Mouse (Mus musculus): ENCODE data around the gene Tktl2. TPM values are rescaled to one million over a fixed set of nuclear protein-coding genes. Genes with fewer than 3 reads are reported as not detected.
A peak's percentile ranks its signal among the peaks of the same experiment; 100 is the strongest.

The Tktl2 gene
- polyA plus RNA-seq (2014; fragmentation: Nextera tagmentation; extraction: Ambion mirVana) = not detected in 2 replicates

DNA sequence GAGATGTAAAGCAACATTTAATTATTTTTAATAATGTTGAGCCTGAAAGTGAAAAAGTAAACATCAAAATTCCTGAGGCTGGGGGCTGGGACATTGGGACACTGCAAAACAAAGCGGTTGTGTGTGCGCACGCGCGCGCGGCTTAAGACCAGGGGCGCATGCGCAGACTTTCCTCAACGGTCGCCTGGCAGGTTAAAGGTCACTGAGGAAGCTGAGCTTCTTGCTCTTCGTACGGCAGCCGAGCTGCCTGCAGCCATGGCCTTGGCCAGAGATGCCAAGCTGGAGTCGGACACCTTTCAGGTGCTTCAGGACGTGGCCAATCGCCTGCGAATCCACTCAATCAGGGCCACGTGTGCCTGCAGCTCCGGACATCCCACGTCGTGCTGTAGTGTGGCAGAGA lies at the start of gene Tktl2:
TSS of gene Tktl2 (plus strand) at position 220 of the 400 bp plus-strand sequence.
- Histone ChIP-seq H3K27ac (ENCODE audit: low read length) (no peak within 1 kb of the TSS), H3K4me2 (replicated peaks; ENCODE audit: low read depth, low read length) (no peak within 1 kb of the TSS), H3K4me3 (ENCODE audit: low read depth, low read length) (no peak within 1 kb of the TSS), H3K9ac (replicated peaks; ENCODE audit: low read depth, low read length) (no peak within 1 kb of the TSS), H3K9me3 (ENCODE audit: control insufficient read depth, low read depth, low read length) (no peaks in the 10 kb centered on the region), H3K4me1 (ENCODE audit: control insufficient read depth, insufficient read depth, low read length) (no peaks in the 10 kb centered on the region), H3K36me3 (ENCODE audit: control insufficient read depth, insufficient read depth, low read length) (no peaks in the 10 kb centered on the region), H3K27me3 (ENCODE audit: control insufficient read depth, insufficient read depth, low read length) (no peaks in the 10 kb centered on the region)
- WGBS = 95% methylated on average over 22 of the region's 22 CpGs
- no peak for ATAC-seq (ENCODE audit: insufficient number of reproducible peaks, insufficient read depth, low FRiP score, low read depth)

DNA sequence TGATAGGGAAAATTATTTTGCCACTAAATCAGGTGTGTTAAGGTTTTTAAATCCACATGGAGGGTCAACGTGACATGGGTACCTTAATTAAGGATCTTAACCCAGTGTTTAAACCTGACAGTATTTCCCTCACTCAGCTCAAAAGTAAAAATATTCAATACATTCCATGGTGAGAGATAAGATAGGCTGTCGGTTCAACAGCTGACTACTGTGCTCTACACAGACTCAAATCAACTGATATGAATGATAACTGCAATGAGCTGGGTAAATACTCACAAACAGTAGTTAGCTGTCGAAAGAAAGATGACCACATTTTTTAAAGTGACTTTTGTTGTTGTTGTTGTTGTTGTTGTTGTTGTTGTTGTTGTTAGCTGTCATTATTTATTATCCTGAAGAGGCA lies 41.7 kb upstream of the Tktl2 start:
- H3K4me3 ChIP-seq (ENCODE audit: low read depth, low read length) = no peak overlapping the region
- no peak for ATAC-seq (ENCODE audit: insufficient number of reproducible peaks, insufficient read depth, low FRiP score, low read depth)
- WGBS = 73% methylated on average over 3 of the region's 3 CpGs
- no peak overlapping the region for H3K27ac ChIP-seq (ENCODE audit: low read length)
- no peaks in the 10 kb centered on the region for H3K36me3 ChIP-seq (ENCODE audit: control insufficient read depth, insufficient read depth, low read length)
- no peaks in the 10 kb centered on the region for H3K4me1 ChIP-seq (ENCODE audit: control insufficient read depth, insufficient read depth, low read length)
- H3K27me3 ChIP-seq (ENCODE audit: control insufficient read depth, insufficient read depth, low read length) = no peaks in the 10 kb centered on the region
- H3K4me2 ChIP-seq (replicated peaks; ENCODE audit: low read depth, low read length) = no peak overlapping the region
- H3K9ac ChIP-seq (replicated peaks; ENCODE audit: low read depth, low read length) = no peak overlapping the region
- H3K9me3 ChIP-seq (ENCODE audit: control insufficient read depth, low read depth, low read length) = no peaks in the 10 kb centered on the region

DNA sequence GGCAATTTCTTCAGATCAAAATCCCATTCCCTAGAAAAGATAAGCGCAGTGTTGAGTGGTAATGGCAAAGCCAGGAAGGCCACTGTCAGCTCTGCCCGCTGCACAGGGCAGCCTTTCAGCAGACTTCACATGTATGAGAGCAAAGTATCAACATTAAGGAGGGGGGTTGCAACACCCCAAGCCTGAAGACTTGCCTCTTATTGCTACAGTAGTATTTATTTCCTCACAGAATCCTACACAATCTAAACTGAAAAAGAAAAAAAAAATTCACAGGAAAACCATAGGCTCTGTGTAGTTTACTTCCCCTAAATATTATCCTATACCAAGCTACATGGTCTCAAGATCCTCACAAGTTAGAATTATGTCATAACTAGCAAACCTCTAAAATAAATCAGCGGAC lies 34.7 kb upstream of the Tktl2 start:
- 98% methylated on average over 3 of the region's 3 CpGs for WGBS
- H3K4me1 ChIP-seq (ENCODE audit: control insufficient read depth, insufficient read depth, low read length) = no peaks in the 10 kb centered on the region
- no peak overlapping the region for H3K4me3 ChIP-seq (ENCODE audit: low read depth, low read length)
- ATAC-seq (ENCODE audit: insufficient number of reproducible peaks, insufficient read depth, low FRiP score, low read depth) = no peak
- H3K9ac ChIP-seq (replicated peaks; ENCODE audit: low read depth, low read length) = no peak overlapping the region
- no peaks in the 10 kb centered on the region for H3K27me3 ChIP-seq (ENCODE audit: control insufficient read depth, insufficient read depth, low read length)
- H3K4me2 ChIP-seq (replicated peaks; ENCODE audit: low read depth, low read length) = no peak overlapping the region
- peaks cover 27% of the 10 kb centered on the region for H3K36me3 ChIP-seq (ENCODE audit: control insufficient read depth, insufficient read depth, low read length)
- H3K27ac ChIP-seq (ENCODE audit: low read length) = no peak overlapping the region
- H3K9me3 ChIP-seq (ENCODE audit: control insufficient read depth, low read depth, low read length) = no peaks in the 10 kb centered on the region

DNA sequence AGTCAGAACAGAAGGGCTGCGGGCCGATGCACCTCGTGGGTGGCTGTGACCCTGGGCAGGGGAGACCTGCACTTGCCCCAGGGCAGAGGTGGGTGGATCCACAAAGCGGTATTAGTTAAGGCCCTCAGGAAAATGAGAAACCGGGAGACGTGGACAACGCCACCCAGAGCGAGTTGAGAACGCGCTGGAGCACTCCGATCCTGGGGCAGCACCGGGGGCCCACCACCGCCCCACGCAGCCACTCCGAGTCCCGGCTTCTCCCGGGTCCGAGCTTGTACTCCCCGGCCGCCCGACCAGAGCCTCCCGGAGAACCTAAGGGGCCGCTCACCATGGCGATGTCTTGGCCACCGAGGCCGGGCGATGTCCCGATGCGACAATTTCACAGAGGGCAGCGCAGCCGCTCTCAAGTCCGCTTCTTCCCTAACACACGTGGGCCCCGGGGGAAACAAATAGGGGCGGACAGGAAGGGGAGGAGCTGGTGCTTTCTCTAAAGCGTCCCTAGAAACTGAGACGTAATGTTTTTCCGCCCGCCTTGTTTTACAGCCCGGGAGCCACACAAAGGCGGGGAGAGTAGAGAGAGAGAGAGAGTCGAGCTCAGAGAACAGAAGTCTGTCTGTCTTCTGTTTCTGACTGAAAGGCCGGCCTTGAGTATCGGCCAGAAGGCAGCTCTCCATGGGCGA lies 25.3 kb upstream of the Tktl2 start, which contains the start of gene Tma16:
TSS of gene Tma16 (minus strand) at position 447 of the 680 bp plus-strand sequence.
- 0% methylated on average over 45 of the region's 45 CpGs for WGBS
- H3K4me2 ChIP-seq (replicated peaks; ENCODE audit: low read depth, low read length) = peak within 1 kb of the TSS; percentile 59
- H3K9ac ChIP-seq (replicated peaks; ENCODE audit: low read depth, low read length) = peak within 1 kb of the TSS; percentile 56
- H3K9me3 ChIP-seq (ENCODE audit: control insufficient read depth, low read depth, low read length) = no peaks in the 10 kb centered on the region
- H3K36me3 ChIP-seq (ENCODE audit: control insufficient read depth, insufficient read depth, low read length) = peaks cover 8% of the 10 kb centered on the region; the same call in 1 of the 2 replicates
- peak within 1 kb of the TSS; percentile 60 for H3K4me3 ChIP-seq (ENCODE audit: low read depth, low read length)
- H3K27ac ChIP-seq (ENCODE audit: low read length) = no peak within 1 kb of the TSS
- H3K27me3 ChIP-seq (ENCODE audit: control insufficient read depth, insufficient read depth, low read length) = no peaks in the 10 kb centered on the region
- ATAC-seq (ENCODE audit: insufficient number of reproducible peaks, insufficient read depth, low FRiP score, low read depth) = peak; percentile 93
- H3K4me1 ChIP-seq (ENCODE audit: control insufficient read depth, insufficient read depth, low read length) = no peaks in the 10 kb centered on the region

DNA sequence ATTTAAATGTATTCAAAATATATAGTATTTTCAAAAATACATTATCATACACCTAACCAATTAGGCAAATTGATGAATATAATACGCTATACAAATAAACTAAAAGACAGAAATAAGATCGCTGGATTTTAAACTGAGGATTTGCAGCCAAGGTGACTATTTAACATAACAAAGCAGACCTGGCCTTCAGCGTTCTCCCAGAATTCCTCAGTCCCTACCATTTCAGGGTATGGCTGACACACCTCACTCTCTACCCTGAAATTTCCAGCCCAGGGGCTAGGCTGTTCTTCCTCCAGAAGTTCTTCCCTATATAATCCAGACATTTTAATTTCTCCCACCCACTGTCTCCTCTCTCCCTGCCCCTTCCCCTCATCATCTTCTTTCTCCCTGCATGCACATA lies 23.0 kb upstream of the Tktl2 start:
- Histone ChIP-seq H3K4me1 (ENCODE audit: control insufficient read depth, insufficient read depth, low read length) (no peaks in the 10 kb centered on the region), H3K27me3 (ENCODE audit: control insufficient read depth, insufficient read depth, low read length) (no peaks in the 10 kb centered on the region), H3K36me3 (ENCODE audit: control insufficient read depth, insufficient read depth, low read length) (no peaks in the 10 kb centered on the region), H3K9ac (replicated peaks; ENCODE audit: low read depth, low read length) (no peak overlapping the region), H3K9me3 (ENCODE audit: control insufficient read depth, low read depth, low read length) (no peaks in the 10 kb centered on the region), H3K27ac (ENCODE audit: low read length) (no peak overlapping the region), H3K4me2 (replicated peaks; ENCODE audit: low read depth, low read length) (no peak overlapping the region), H3K4me3 (ENCODE audit: low read depth, low read length) (no peak overlapping the region)
- WGBS = 47% methylated on average over 3 of the region's 3 CpGs
- ATAC-seq (ENCODE audit: insufficient number of reproducible peaks, insufficient read depth, low FRiP score, low read depth) = no peak

DNA sequence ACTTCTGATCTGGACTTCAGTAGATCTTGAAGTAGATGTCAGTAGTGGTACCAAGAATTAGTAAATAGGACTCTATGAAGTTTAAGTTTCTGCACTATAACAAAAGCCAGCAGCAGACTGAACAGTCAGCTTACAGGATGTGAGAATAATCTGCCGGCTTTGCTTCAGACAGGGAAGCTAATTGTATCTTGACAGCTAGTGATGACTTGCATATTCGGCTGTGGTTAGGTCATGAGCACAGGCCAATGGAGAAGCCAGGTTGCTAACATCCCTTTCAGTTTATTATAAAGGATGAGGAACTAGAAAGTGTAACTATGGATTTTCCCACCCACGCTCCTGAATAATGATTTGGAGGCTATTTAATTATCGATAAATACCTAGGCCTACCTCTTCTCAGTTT lies 20.9 kb upstream of the Tktl2 start:
- no peak overlapping the region for H3K27ac ChIP-seq (ENCODE audit: low read length)
- H3K9ac ChIP-seq (replicated peaks; ENCODE audit: low read depth, low read length) = no peak overlapping the region
- no peak overlapping the region for H3K4me2 ChIP-seq (replicated peaks; ENCODE audit: low read depth, low read length)
- H3K36me3 ChIP-seq (ENCODE audit: control insufficient read depth, insufficient read depth, low read length) = no peaks in the 10 kb centered on the region
- no peaks in the 10 kb centered on the region for H3K9me3 ChIP-seq (ENCODE audit: control insufficient read depth, low read depth, low read length)
- no peak for ATAC-seq (ENCODE audit: insufficient number of reproducible peaks, insufficient read depth, low FRiP score, low read depth)
- 78% methylated on average over 4 of the region's 4 CpGs for WGBS
- H3K4me3 ChIP-seq (ENCODE audit: low read depth, low read length) = no peak overlapping the region
- H3K4me1 ChIP-seq (ENCODE audit: control insufficient read depth, insufficient read depth, low read length) = no peaks in the 10 kb centered on the region
- no peaks in the 10 kb centered on the region for H3K27me3 ChIP-seq (ENCODE audit: control insufficient read depth, insufficient read depth, low read length)

DNA sequence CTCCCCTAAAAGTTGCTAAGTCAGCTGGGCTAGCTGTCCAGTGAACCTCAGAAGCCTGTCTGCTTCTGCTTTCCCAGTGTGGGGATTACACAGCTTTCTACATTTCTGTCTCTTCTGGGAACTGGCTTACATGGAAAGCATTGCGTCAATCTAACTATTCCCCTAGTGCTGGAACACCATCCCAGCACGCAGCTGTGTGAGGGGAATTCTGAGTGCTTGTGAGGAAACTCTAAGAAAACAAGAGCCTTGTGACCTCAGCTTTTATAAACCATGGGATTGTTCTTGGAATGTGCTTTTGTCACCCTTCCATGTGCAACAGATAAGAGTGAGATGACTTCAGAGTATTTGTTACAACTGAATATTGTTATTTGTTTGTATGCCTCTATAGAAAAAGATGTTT lies 17.1 kb upstream of the Tktl2 start:
- 81% methylated on average over 2 of the region's 2 CpGs for WGBS
- no peak for ATAC-seq (ENCODE audit: insufficient number of reproducible peaks, insufficient read depth, low FRiP score, low read depth)
- H3K4me1 ChIP-seq (ENCODE audit: control insufficient read depth, insufficient read depth, low read length) = no peaks in the 10 kb centered on the region
- no peak overlapping the region for H3K4me2 ChIP-seq (replicated peaks; ENCODE audit: low read depth, low read length)
- no peaks in the 10 kb centered on the region for H3K27me3 ChIP-seq (ENCODE audit: control insufficient read depth, insufficient read depth, low read length)
- no peak overlapping the region for H3K4me3 ChIP-seq (ENCODE audit: low read depth, low read length)
- H3K27ac ChIP-seq (ENCODE audit: low read length) = no peak overlapping the region
- no peaks in the 10 kb centered on the region for H3K9me3 ChIP-seq (ENCODE audit: control insufficient read depth, low read depth, low read length)
- H3K36me3 ChIP-seq (ENCODE audit: control insufficient read depth, insufficient read depth, low read length) = no peaks in the 10 kb centered on the region
- H3K9ac ChIP-seq (replicated peaks; ENCODE audit: low read depth, low read length) = no peak overlapping the region

DNA sequence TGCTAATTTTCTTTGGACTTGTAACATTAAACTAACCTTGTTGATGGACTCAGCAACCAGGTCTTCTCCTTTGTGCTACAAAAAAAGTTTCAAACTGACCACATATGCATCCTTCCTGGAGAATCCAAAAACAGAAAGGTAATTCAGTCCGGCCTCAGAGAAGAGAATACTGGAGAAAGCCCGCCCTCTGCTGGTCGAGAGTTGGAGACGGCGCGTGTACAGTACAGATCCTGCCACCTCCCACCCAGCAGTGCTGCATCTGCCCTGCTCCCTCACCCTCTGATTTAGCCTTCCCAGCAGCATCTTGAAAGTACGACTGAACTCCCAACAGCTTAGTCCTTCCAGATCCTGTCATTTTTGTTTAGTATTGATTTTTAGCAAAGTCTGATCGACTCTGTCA lies 15.8 kb upstream of the Tktl2 start:
- WGBS = 6% methylated on average over 8 of the region's 8 CpGs
- H3K4me2 ChIP-seq (replicated peaks; ENCODE audit: low read depth, low read length) = no peak overlapping the region
- no peak overlapping the region for H3K4me3 ChIP-seq (ENCODE audit: low read depth, low read length)
- no peaks in the 10 kb centered on the region for H3K4me1 ChIP-seq (ENCODE audit: control insufficient read depth, insufficient read depth, low read length)
- no peak overlapping the region for H3K9ac ChIP-seq (replicated peaks; ENCODE audit: low read depth, low read length)
- no peaks in the 10 kb centered on the region for H3K9me3 ChIP-seq (ENCODE audit: control insufficient read depth, low read depth, low read length)
- ATAC-seq (ENCODE audit: insufficient number of reproducible peaks, insufficient read depth, low FRiP score, low read depth) = no peak
- no peaks in the 10 kb centered on the region for H3K27me3 ChIP-seq (ENCODE audit: control insufficient read depth, insufficient read depth, low read length)
- H3K36me3 ChIP-seq (ENCODE audit: control insufficient read depth, insufficient read depth, low read length) = no peaks in the 10 kb centered on the region
- no peak overlapping the region for H3K27ac ChIP-seq (ENCODE audit: low read length)
